Mouse (Mus musculus) G1E (cell line): ENCODE results near the gene Klhdc4. TPM values are rescaled to one million over a fixed set of nuclear protein-coding genes. Genes with fewer than 3 reads are reported as not detected.

ENCODE experiments used
- ATAC-seq: 2 replicates; pipeline ENCODE4 v1.8.0; 2016; ENCODE audit warnings: mild to moderate bottlenecking; ENCODE audit not compliant: insufficient number of reproducible peaks, poor library complexity, low FRiP score, severe bottlenecking; ENCODE audit errors: extremely low read depth
- DNase-seq: peaks from one replicate; pipeline ENCODE4 v3.0.0; 2012; ENCODE audit warnings: low spot score
- H3K27me3 ChIP-seq: 2 replicates; pipeline ENCODE4 v1.6.1; 2012; ENCODE audit warnings: mild to moderate bottlenecking, low read length, inconsistent platforms; ENCODE audit not compliant: insufficient read depth
- H3K36me3 ChIP-seq: replicated peaks from 2 replicates; pipeline ENCODE3; 2012; ENCODE audit warnings: mild to moderate bottlenecking, inconsistent platforms
- H3K4me1 ChIP-seq: 2 replicates; pipeline ENCODE4 v1.6.1; 2012; ENCODE audit warnings: low read depth, low read length, inconsistent platforms, mixed read lengths; ENCODE audit not compliant: insufficient read depth
- H3K4me3 ChIP-seq: 2 replicates; pipeline ENCODE4 v1.5.1; 2012; ENCODE audit warnings: low read depth, mild to moderate bottlenecking, inconsistent platforms, low read length, moderate library complexity, mixed read lengths
- H3K9me3 ChIP-seq: replicated peaks from 2 replicates; pipeline ENCODE4 v1.6.1; 2012; ENCODE audit warnings: inconsistent platforms
- CTCF ChIP-seq: IDR thresholded peaks from 2 replicates; pipeline ENCODE4 v1.5.1; 2012; ENCODE audit warnings: low read depth, low read length, inconsistent platforms, mixed read lengths
- GATA1 ChIP-seq: IDR thresholded peaks from 2 replicates; pipeline ENCODE4 v1.6.1; 2012; ENCODE audit warnings: borderline replicate concordance, low read length, inconsistent platforms, mixed read lengths
- GATA2 ChIP-seq: IDR thresholded peaks from 2 replicates; pipeline ENCODE4 v1.6.1; 2012; ENCODE audit warnings: low read depth, low read length, inconsistent platforms, borderline replicate concordance
- POLR2AphosphoS5 ChIP-seq: IDR thresholded peaks from 2 replicates; pipeline ENCODE4 v1.6.1; 2012; ENCODE audit warnings: low read depth, low read length, inconsistent platforms; ENCODE audit not compliant: insufficient replicate concordance
- TAL1 ChIP-seq: conservative IDR thresholded peaks from 2 replicates; pipeline ENCODE4 v1.6.1; 2012; ENCODE audit warnings: low read depth, low read length, inconsistent platforms, mixed read lengths
- polyA plus RNA-seq: library from polyadenylated mRNA; stranded (reverse); fragments of >175 nt; gene quantifications from 2 replicates; pipeline ENCODE4 v1.2.3, GENCODE M21; 2012
- total RNA-seq, 2 experiments: library from RNA; stranded (forward) in 1 of 2; stranded (reverse) in 1 of 2; fragments of 200-1000 nt in 1 of 2; fragments of >200 nt in 1 of 2; fragmentation: Nextera tagmentation in 1 of 2; gene quantifications; 2 replicates each; pipeline ENCODE4 v1.2.3; 2014 to 2017

Klhdc4 gene
- total and polyA plus RNA-seq, 3 experiments, result 12.3 to 44.5 (median 15.9) TPM

DNA sequence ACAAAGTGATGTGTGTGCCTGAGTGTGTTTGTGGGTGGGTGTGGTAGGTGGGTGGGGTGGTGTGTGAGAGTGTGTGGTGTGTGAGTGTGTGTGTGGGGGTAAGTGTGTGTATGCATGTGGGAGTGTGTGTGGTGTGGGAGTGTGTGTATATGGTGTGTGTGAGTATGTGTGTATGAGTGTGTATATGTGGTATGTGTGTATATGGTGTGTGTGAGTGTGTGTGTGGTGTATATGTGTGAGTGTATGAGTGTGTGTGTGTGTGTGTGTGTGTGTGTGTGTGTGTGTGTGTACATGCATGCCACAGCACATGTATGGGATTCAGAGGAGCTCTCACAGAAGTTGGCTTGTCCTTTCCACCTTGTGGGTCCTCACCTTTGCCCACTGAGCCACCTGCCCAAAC is 17.4 kb upstream of the Klhdc4 start:
- no peak for DNase-seq
- Histone ChIP-seq H3K36me3 (no peaks in the 10 kb centered on the region), H3K4me3 (no peak overlapping the region), H3K4me1 (peaks cover 41% of the 10 kb centered on the region), H3K27me3 (peaks cover 38% of the 10 kb centered on the region), H3K9me3 (no peaks in the 10 kb centered on the region)
- no peak for ATAC-seq
- TF ChIP-seq GATA1, result no peak

GRCm38 (mm10) chr8:121844765-121845164 is 15.4 kb upstream of the Klhdc4 start:
- DNase-seq (no peak), ATAC-seq (no peak)
- Histone ChIP-seq H3K36me3 (no peaks in the 10 kb centered on the region), H3K9me3 (no peaks in the 10 kb centered on the region), H3K4me3 (no peak overlapping the region), H3K27me3 (peaks cover 38% of the 10 kb centered on the region), H3K4me1 (peaks cover 29% of the 10 kb centered on the region)
- TF ChIP-seq GATA1 (no peak), TAL1 (no peak), POLR2AphosphoS5 (no peak), GATA2 (no peak), CTCF (no peak)

GRCm38 (mm10) chr8:121843184-121843733 is 13.9 kb upstream of the Klhdc4 start:
- Histone ChIP-seq H3K4me3 (no peak overlapping the region), H3K9me3 (no peaks in the 10 kb centered on the region), H3K27me3 (peaks cover 36% of the 10 kb centered on the region), H3K4me1 (peaks cover 24% of the 10 kb centered on the region), H3K36me3 (no peaks in the 10 kb centered on the region)
- TF ChIP-seq GATA1 (no peak), POLR2AphosphoS5 (no peak), TAL1 (no peak), CTCF (no peak), GATA2 (no peak)
- ATAC-seq, result no peak
- DNase-seq, result no peak

DNA sequence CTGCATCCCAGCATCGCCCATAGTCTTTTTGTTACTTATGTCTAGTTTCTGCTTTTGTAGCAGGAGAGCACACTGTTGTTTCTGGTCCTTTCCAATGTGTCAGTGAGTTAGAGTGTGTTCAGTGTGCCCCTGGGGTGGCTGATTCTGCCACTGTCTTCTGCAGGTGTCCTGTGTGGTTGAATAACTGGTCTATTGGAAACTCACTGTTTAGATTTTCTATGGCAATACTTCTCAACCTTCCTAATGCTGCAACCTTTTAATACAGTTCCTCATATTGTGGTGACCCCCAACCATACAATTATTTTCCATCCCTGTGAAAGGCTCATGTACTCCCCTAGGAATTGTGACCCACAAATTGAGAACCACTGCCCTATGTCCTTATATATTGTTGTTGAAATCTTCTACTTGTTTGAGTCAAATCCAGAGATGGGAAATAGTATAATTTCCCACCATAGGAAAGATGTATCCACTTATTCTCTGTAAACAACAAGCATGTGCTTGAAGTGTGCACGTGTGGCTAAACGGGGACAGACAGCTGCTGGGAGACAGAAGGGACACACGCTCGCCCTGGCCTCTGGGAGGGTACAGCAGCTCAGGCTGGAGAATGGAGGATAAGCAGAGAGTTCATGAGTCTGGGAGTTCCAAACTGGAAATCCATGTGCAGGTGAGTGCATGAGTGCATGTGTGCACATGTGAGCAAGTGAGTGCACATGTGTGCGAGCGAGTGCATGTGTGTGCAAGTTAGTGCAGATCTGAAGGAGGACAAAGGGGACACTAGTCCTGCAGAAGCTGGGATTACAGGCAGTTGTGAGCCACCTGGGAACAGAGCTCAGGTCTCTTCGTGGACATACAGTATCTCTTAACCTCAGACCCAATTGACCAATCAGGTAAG is 12.9 kb upstream of the Klhdc4 start:
- H3K36me3 ChIP-seq, result no peaks in the 10 kb centered on the region
- H3K4me1 ChIP-seq, result peaks cover 20% of the 10 kb centered on the region
- no peak for DNase-seq

GRCm38 (mm10) chr8:121841242-121841641 is 11.9 kb upstream of the Klhdc4 start:
- H3K27me3 ChIP-seq, result peaks cover 22% of the 10 kb centered on the region
- H3K4me3 ChIP-seq, result peak overlapping the region; percentile 44; the same call in 1 of the 2 replicates
- ATAC-seq (peak; percentile 49), DNase-seq (no peak)
- peaks cover 10% of the 10 kb centered on the region for H3K4me1 ChIP-seq
- H3K36me3 ChIP-seq, result no peaks in the 10 kb centered on the region
- H3K9me3 ChIP-seq, result no peaks in the 10 kb centered on the region
- peak; percentile 99 for TF ChIP-seq CTCF
- no peak for TF ChIP-seq GATA2

More for the DNA sequence above, 12.9 kb upstream of the Klhdc4 start:
- TF ChIP-seq CTCF (no peak), GATA2 (no peak), POLR2AphosphoS5 (no peak), GATA1 (no peak), TAL1 (no peak)
- Histone ChIP-seq H3K9me3 (no peaks in the 10 kb centered on the region), H3K27me3 (peaks cover 31% of the 10 kb centered on the region), H3K4me3 (no peak overlapping the region)
- ATAC-seq, result no peak

DNA sequence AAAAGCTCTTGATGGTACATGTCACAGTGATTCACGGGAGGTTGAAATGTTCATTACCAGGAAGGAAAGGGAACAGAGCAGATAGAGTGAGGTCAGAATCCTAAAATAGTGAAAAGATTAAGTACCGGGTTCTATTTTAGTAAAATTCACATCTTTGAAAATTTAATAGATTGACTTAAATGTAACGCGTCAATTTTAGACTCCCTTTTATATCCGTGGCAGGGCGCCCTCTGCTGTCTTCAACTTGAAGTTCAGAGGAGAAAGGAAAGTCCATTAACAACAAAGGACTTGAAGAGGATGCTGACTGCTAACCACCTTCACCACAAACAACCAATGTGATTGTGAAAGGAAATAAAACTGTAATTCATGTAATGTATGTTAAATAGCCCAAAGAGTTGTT is 3.1 kb upstream of the Klhdc4 start:
- peaks cover 6% of the 10 kb centered on the region for H3K36me3 ChIP-seq
- H3K27me3 ChIP-seq, result peaks cover 6% of the 10 kb centered on the region
- no peak overlapping the region for H3K4me3 ChIP-seq
- H3K4me1 ChIP-seq, result peaks cover 24% of the 10 kb centered on the region
- H3K9me3 ChIP-seq, result no peaks in the 10 kb centered on the region
- ATAC-seq (no peak), DNase-seq (peak; percentile 50)
- TF ChIP-seq TAL1 (no peak), CTCF (peak; percentile 27; the same call in 1 of the 2 replicates)
